Mouse (Mus musculus) neural tube, embryonic 14.5 days (tissue): ENCODE results near the gene Znrf1. TPM values are rescaled to one million over a fixed set of nuclear protein-coding genes. Genes with fewer than 3 reads are reported as not detected.
A peak's percentile ranks its signal among the peaks of the same experiment; 100 is the strongest.
"Not testable (repeated sequence)": the region's sequence is repeated elsewhere in the genome, so short reads cannot be mapped to it uniquely, and the experiment has no call there.

Experiments used
- ATAC-seq: fragments of 200-750 bp; cut with Nextera tagmentation; 2 replicates; pipeline ENCODE4 v1.8.0; 2017; ENCODE audit warnings: low read depth, mild to moderate bottlenecking, moderate TSS enrichment, moderate library complexity
- H3K27ac ChIP-seq: fragments of 300-500 bp; sonication (generic); 2 replicates; pipeline ENCODE4 v1.5.1; 2014; ENCODE audit warnings: low read depth, mild to moderate bottlenecking, control low read depth, low read length, moderate library complexity, mixed read lengths
- H3K27me3 ChIP-seq: fragments of 300-500 bp; sonication (generic); 2 replicates; pipeline ENCODE4 v1.6.1; 2014; ENCODE audit warnings: low read length; ENCODE audit not compliant: control insufficient read depth, insufficient read depth
- H3K36me3 ChIP-seq: fragments of 300-500 bp; sonication (generic); 2 replicates; pipeline ENCODE4 v1.6.1; 2014; ENCODE audit warnings: low read length, mixed read lengths; ENCODE audit not compliant: control insufficient read depth, insufficient read depth
- H3K4me1 ChIP-seq: fragments of 300-500 bp; sonication (generic); 2 replicates; pipeline ENCODE4 v1.6.1; 2014; ENCODE audit warnings: low read length; ENCODE audit not compliant: control insufficient read depth, insufficient read depth
- H3K4me2 ChIP-seq: fragments of 300-500 bp; sonication (generic); 2 replicates; pipeline ENCODE4 v1.6.1; 2014; ENCODE audit warnings: mild to moderate bottlenecking, low read depth, low read length, control low read depth
- H3K4me3 ChIP-seq: fragments of 300-500 bp; sonication (generic); 2 replicates; pipeline ENCODE4 v1.5.1; 2014; ENCODE audit warnings: low read depth, low read length, control low read depth, mixed read lengths
- H3K9ac ChIP-seq: fragments of 300-500 bp; sonication (generic); replicated peaks from 2 replicates; pipeline ENCODE4 v1.6.1; 2014; ENCODE audit warnings: low read depth, mild to moderate bottlenecking, control low read depth, low read length, mixed read lengths
- H3K9me3 ChIP-seq: fragments of 300-500 bp; sonication (generic); 2 replicates; pipeline ENCODE4 v1.6.1; 2016; ENCODE audit warnings: low read length; ENCODE audit not compliant: control insufficient read depth
- WGBS: fragments of 180-500 bp; shearing (Covaris S2); extraction: QIAGEN DNeasy Blood & Tissue Kit; methylation state at CpG from one replicate; pipeline ENCODE4 v1.1.7; 2014; 5-methylcytosine and 5-hydroxymethylcytosine counted together
- polyA plus RNA-seq: library from polyadenylated mRNA; unstranded; fragments of >200 nt; fragmentation: Nextera tagmentation; extraction: Ambion mirVana; gene quantifications from 2 replicates; pipeline ENCODE4 v1.2.1, GENCODE M21; 2014

Gene Znrf1
- 96.5 and 101 TPM in 2 replicates for polyA plus RNA-seq

GRCm38 (mm10) chr8:111536031-111536977 lies at the start of gene Znrf1:
Znrf1 (plus strand) TSS chr8:111536097.
- Histone ChIP-seq H3K4me2 (peak within 1 kb of the TSS; percentile 94), H3K9ac (peak within 1 kb of the TSS; percentile 95), H3K9me3 (no peaks in the 10 kb centered on the region), H3K4me3 (peak within 1 kb of the TSS; percentile 96), H3K36me3 (no peaks in the 10 kb centered on the region), H3K4me1 (peaks cover 33% of the 10 kb centered on the region), H3K27ac (peak within 1 kb of the TSS; percentile 95), H3K27me3 (no peaks in the 10 kb centered on the region)
- WGBS, result 1% methylated on average over 52 of the region's 100 CpGs
- peak; percentile 95 for ATAC-seq

DNA sequence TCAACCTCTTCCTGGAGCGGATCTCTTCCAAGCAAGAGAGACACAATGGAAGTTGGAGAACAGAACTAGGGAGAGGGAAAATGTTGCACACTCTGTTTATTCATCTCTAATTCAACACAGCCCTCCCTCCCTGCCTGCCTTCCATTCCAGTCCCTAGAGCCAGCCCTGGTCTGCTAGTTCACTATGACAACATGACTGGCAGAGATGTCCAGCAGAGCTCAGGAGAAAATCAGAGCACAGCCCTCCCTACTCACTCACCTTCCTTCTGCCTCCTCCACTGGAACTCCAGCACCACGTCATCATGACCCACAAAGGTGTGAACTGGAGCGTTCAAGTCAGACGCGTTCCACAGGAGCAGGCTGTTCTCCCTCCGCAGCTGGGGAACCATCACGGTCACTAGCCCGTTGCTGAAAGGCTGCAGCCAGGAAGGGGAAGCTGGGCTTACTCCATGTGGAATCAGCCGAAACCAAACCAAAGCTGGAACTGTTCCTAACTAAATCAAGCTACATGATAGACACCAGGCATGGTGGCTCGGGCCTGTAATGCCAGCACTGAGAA lies 45.8 kb upstream of the Znrf1 start:
- no peaks in the 10 kb centered on the region for H3K27me3 ChIP-seq
- no peaks in the 10 kb centered on the region for H3K4me1 ChIP-seq
- H3K27ac ChIP-seq, result no peak overlapping the region
- H3K4me2 ChIP-seq, result no peak overlapping the region
- no peaks in the 10 kb centered on the region for H3K9me3 ChIP-seq
- H3K9ac ChIP-seq, result no peak overlapping the region
- ATAC-seq, result no peak
- no peak overlapping the region for H3K4me3 ChIP-seq
- 86% methylated on average over 10 of the region's 10 CpGs for WGBS
- H3K36me3 ChIP-seq, result peaks cover 8% of the 10 kb centered on the region; the same call in 1 of the 2 replicates

DNA sequence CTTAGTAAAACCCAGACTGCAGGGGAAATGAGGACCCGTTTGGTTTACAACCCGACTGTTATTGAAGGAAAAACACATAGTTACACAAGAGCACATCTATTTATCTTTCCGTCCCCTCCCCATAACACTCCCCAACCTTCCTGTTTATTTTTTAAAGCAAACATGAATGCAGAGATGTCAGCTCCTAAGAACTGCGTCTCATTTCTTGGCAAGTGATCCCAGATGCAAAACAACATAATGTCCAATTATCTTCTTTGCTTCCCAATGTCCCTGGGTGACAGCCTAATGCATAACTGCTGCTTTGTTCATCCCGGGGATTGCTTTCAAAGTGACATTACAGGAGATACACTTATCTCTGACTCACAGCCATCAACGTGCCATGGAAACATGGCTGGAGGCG lies 44.7 kb upstream of the Znrf1 start:
- no peaks in the 10 kb centered on the region for H3K27me3 ChIP-seq

GRCm38 (mm10) chr8:111492508-111492907 lies 43.4 kb upstream of the Znrf1 start:
- Histone ChIP-seq H3K27me3 (no peaks in the 10 kb centered on the region), H3K9ac (no peak overlapping the region), H3K4me1 (no peaks in the 10 kb centered on the region), H3K4me3 (no peak overlapping the region), H3K9me3 (no peaks in the 10 kb centered on the region), H3K27ac (no peak overlapping the region), H3K4me2 (no peak overlapping the region), H3K36me3 (peaks cover 10% of the 10 kb centered on the region; the same call in 1 of the 2 replicates)
- ATAC-seq, result no peak
- 86% methylated on average over 9 of the region's 9 CpGs for WGBS

More for the DNA sequence above, 44.7 kb upstream of the Znrf1 start:
- H3K4me3 ChIP-seq, result no peak overlapping the region
- H3K4me2 ChIP-seq, result no peak overlapping the region
- no peak overlapping the region for H3K27ac ChIP-seq
- no peak overlapping the region for H3K9ac ChIP-seq
- no peaks in the 10 kb centered on the region for H3K4me1 ChIP-seq
- no peak for ATAC-seq
- 67% methylated on average over 7 of the region's 7 CpGs for WGBS
- H3K9me3 ChIP-seq, result no peaks in the 10 kb centered on the region
- peaks cover 9% of the 10 kb centered on the region; the same call in 1 of the 2 replicates for H3K36me3 ChIP-seq

- WGBS, result 95% methylated on average over 3 of the region's 3 CpGs
- Histone ChIP-seq H3K27ac (no peak overlapping the region), H3K9me3 (no peaks in the 10 kb centered on the region), H3K4me2 (no peak overlapping the region), H3K4me3 (no peak overlapping the region), H3K27me3 (no peaks in the 10 kb centered on the region), H3K36me3 (peaks cover 14% of the 10 kb centered on the region; the same call in 1 of the 2 replicates), H3K9ac (no peak overlapping the region), H3K4me1 (no peaks in the 10 kb centered on the region)
- no peak for ATAC-seq
Measured at GRCm38 (mm10) chr8:111493176-111493575, 42.7 kb upstream of the Znrf1 start.

GRCm38 (mm10) chr8:111496326-111496725 lies 39.6 kb upstream of the Znrf1 start:
- no peak overlapping the region for H3K9ac ChIP-seq
- H3K36me3 ChIP-seq, result peaks cover 21% of the 10 kb centered on the region; the same call in 1 of the 2 replicates
- no peak overlapping the region for H3K4me3 ChIP-seq
- WGBS, result 93% methylated on average over 7 of the region's 7 CpGs
- no peak overlapping the region for H3K27ac ChIP-seq
- no peaks in the 10 kb centered on the region for H3K27me3 ChIP-seq
- ATAC-seq, result no peak
- H3K4me2 ChIP-seq, result no peak overlapping the region
- H3K4me1 ChIP-seq, result no peaks in the 10 kb centered on the region
- H3K9me3 ChIP-seq, result no peaks in the 10 kb centered on the region

GRCm38 (mm10) chr8:111498249-111498648 lies 37.6 kb upstream of the Znrf1 start:
- H3K27ac ChIP-seq, H3K4me3 ChIP-seq, H3K9me3 ChIP-seq, H3K4me1 ChIP-seq, ATAC-seq, H3K9ac ChIP-seq, H3K27me3 ChIP-seq, H3K4me2 ChIP-seq: not testable (repeated sequence)
- peaks cover 21% of the 10 kb centered on the region; the same call in 1 of the 2 replicates for H3K36me3 ChIP-seq
- 87% methylated on average over 4 of the region's 6 CpGs for WGBS

GRCm38 (mm10) chr8:111501724-111502464 lies 34.0 kb upstream of the Znrf1 start:
- H3K4me1 ChIP-seq, result no peaks in the 10 kb centered on the region
- no peak overlapping the region for H3K27ac ChIP-seq
- no peak overlapping the region for H3K9ac ChIP-seq
- WGBS, result 73% methylated on average over 11 of the region's 11 CpGs
- H3K36me3 ChIP-seq, result 0 out of 2 replicates have a peak, but pooled peaks cover 11% of the 10 kb centered on the region
- H3K4me2 ChIP-seq, result no peak overlapping the region
- ATAC-seq, result no peak
- no peaks in the 10 kb centered on the region for H3K27me3 ChIP-seq
- H3K9me3 ChIP-seq, result no peaks in the 10 kb centered on the region
- no peak overlapping the region for H3K4me3 ChIP-seq
